ENCODE assay signal across 24 mouse cellular contexts in genomic region chr15:41157802-41158201, GRCm38 (mm10).
DNase-seq lines count a peak whose midpoint lies in the region; ATAC-seq and TF ChIP-seq lines count a peak whose summit lies in the region.
"Had no signal": no experiment of that assay in that cellular context is flagged by ENCODE, and none has a peak within 500 bp of the region (broad histone marks: within the 10 kb centered on the region; RNA-seq: fewer than 3 reads in every experiment).

No protein-coding gene starts in this region.

- no peak overlapping the region for H3K27ac ChIP-seq in embryonic facial prominence, embryonic 14.5 days (replicated peaks; ENCODE audit: low read depth, low read length)
- H3K27ac ChIP-seq in embryonic facial prominence, embryonic 10.5 days (replicated peaks): no peak overlapping the region
- H3K27ac ChIP-seq: embryonic facial prominence, embryonic 13.5 days; forebrain, embryonic 13.5 days; forebrain, embryonic 15.5 days had no signal

- H3K79me3 ChIP-seq in C2C12 (ENCODE audit: low read depth): no peaks in the 10 kb centered on the region

- no peak overlapping the region for H3K4me2 ChIP-seq in embryonic facial prominence, embryonic 14.5 days (ENCODE audit: low read depth, low read length)
- no peak overlapping the region for H3K4me2 ChIP-seq in myocyte (ENCODE audit: low read depth)
- H3K4me2 ChIP-seq: embryonic facial prominence, embryonic 13.5 days; forebrain, embryonic 13.5 days; forebrain, embryonic 15.5 days had no signal

- TF ChIP-seq POLR2A in myocyte (IDR thresholded peaks at IDR 0.05; ENCODE audit: insufficient read length, low read depth): no peak

- no peaks in the 10 kb centered on the region for H3K9me3 ChIP-seq in embryonic facial prominence, embryonic 14.5 days (ENCODE audit: control insufficient read depth, low read length)
- H3K9me3 ChIP-seq in embryonic facial prominence, embryonic 10.5 days: no peaks in the 10 kb centered on the region
- H3K9me3 ChIP-seq: embryonic facial prominence, embryonic 13.5 days; forebrain, embryonic 13.5 days; forebrain, embryonic 15.5 days; G1E had no signal

- no peak for TF ChIP-seq CTCF in C2C12 (IDR thresholded peaks at IDR 0.05; ENCODE audit: control insufficient read depth, insufficient read depth, insufficient read length)

- no peaks in the 10 kb centered on the region for H3K79me2 ChIP-seq in C2C12 (ENCODE audit: control insufficient read depth, insufficient read depth)
- H3K79me2 ChIP-seq in myocyte (ENCODE audit: control insufficient read depth, insufficient read depth): no peaks in the 10 kb centered on the region

- H3ac ChIP-seq in C2C12 (ENCODE audit: control insufficient read depth, insufficient read length, low read depth) (no peak overlapping the region), myocyte (ENCODE audit: control insufficient read depth, insufficient read length) (no peak overlapping the region)

- H3K27me3 ChIP-seq in embryonic facial prominence, embryonic 14.5 days (replicated peaks; ENCODE audit: control insufficient read depth, insufficient read depth, low read length): no peaks in the 10 kb centered on the region
- H3K27me3 ChIP-seq in embryonic facial prominence, embryonic 10.5 days (replicated peaks; ENCODE audit: low read depth, poor library complexity, severe bottlenecking): no peaks in the 10 kb centered on the region
- H3K27me3 ChIP-seq in C2C12 (ENCODE audit: control insufficient read depth, insufficient read depth, insufficient read length) (no peaks in the 10 kb centered on the region), myocyte (ENCODE audit: control insufficient read depth, insufficient read depth, insufficient read length) (no peaks in the 10 kb centered on the region)
- H3K27me3 ChIP-seq: CH12.LX; embryonic facial prominence, embryonic 13.5 days; forebrain, embryonic 13.5 days; forebrain, embryonic 15.5 days had no signal

- peak; percentile 49 for DNase-seq in embryonic facial prominence, embryonic 14.5 days (ENCODE audit: low spot score)
- DNase-seq in embryonic facial prominence, embryonic 10.5 days (ENCODE audit: low spot score): no peak
- peak; percentile 21 for DNase-seq in layer of hippocampus, adult 9-11 months
- DNase-seq in layer of hippocampus, postnatal 25 days (ENCODE audit: extremely low spot score in 1 of 2, low spot score in 1 of 2): no peak
- no peak for DNase-seq in B cell, adult 2 months
- DNase-seq: adrenal gland, adult 8-10 months; adrenal gland, postnatal 14 days; adrenal gland, postnatal 36 days; cerebellum, adult 11-12 months; cerebellum, adult 2 months; cerebellum, adult 9-10 months; cerebellum, postnatal 10 days; cerebellum, postnatal 25 days; forebrain, postnatal 0 days had no signal

- H3K4me1 ChIP-seq in embryonic facial prominence, embryonic 14.5 days (ENCODE audit: control insufficient read depth, insufficient read depth, low read length): peaks cover 17% of the 10 kb centered on the region
- peaks cover 10% of the 10 kb centered on the region for H3K4me1 ChIP-seq in embryonic facial prominence, embryonic 10.5 days

- ATAC-seq in embryonic facial prominence, embryonic 14.5 days (ENCODE audit: low read depth): no peak
- ATAC-seq: activated CD4-positive, CD25-positive, alpha-beta regulatory T cell, adult 4 months; CD4-positive, CD25-positive, alpha-beta regulatory T cell, adult 4 months; forebrain, embryonic 13.5 days; forebrain, embryonic 15.5 days; forebrain, postnatal 0 days; Patski had no signal

- H3K4me3 ChIP-seq in embryonic facial prominence, embryonic 14.5 days (ENCODE audit: low read depth, low read length): no peak overlapping the region
- no peak overlapping the region for H3K4me3 ChIP-seq in embryonic facial prominence, embryonic 10.5 days
- H3K4me3 ChIP-seq in C2C12 (ENCODE audit: insufficient read depth, poor library complexity, severe bottlenecking) (no peak overlapping the region), myocyte (no peak overlapping the region)
- H3K4me3 ChIP-seq: embryonic facial prominence, embryonic 13.5 days; forebrain, embryonic 13.5 days; forebrain, embryonic 15.5 days had no signal

- H3K9ac ChIP-seq in embryonic facial prominence, embryonic 14.5 days (ENCODE audit: low read depth, low read length): no peak overlapping the region
- H3K9ac ChIP-seq: embryonic facial prominence, embryonic 13.5 days; forebrain, embryonic 13.5 days; forebrain, embryonic 15.5 days; forebrain, postnatal 0 days had no signal

- no peaks in the 10 kb centered on the region for H3K36me3 ChIP-seq in embryonic facial prominence, embryonic 14.5 days (ENCODE audit: control insufficient read depth, insufficient read depth, low read length)
- H3K36me3 ChIP-seq in embryonic facial prominence, embryonic 10.5 days (replicated peaks): no peaks in the 10 kb centered on the region
- no peaks in the 10 kb centered on the region for H3K36me3 ChIP-seq in C2C12 (ENCODE audit: control insufficient read depth, insufficient read depth)
- no peaks in the 10 kb centered on the region for H3K36me3 ChIP-seq in myocyte (ENCODE audit: control insufficient read depth, insufficient read depth)
- H3K36me3 ChIP-seq: embryonic facial prominence, embryonic 13.5 days; forebrain, embryonic 15.5 days; G1E had no signal

TF ChIP-seq in C2C12, 6 proteins besides CTCF, POLR2A, EP300 and RAD21:
- TF ChIP-seq MYOD1 (IDR thresholded peaks at IDR 0.05; ENCODE audit: control insufficient read depth, insufficient read length, low read depth): peak; percentile 85
- TF ChIP-seq CEBPB (IDR thresholded peaks at IDR 0.05; ENCODE audit: low read depth): no peak
TF ChIP-seq in C2C12: peak in this region for 1.

TF ChIP-seq in myocyte, 11 proteins besides CTCF, POLR2A, EP300 and RAD21:
- peak; percentile 97 for TF ChIP-seq TCF12 (IDR thresholded peaks at IDR 0.05; ENCODE audit: insufficient read depth, poor library complexity, severe bottlenecking)
- TF ChIP-seq MYOG (IDR thresholded peaks at IDR 0.05; ENCODE audit: control insufficient read depth in 1 of 3, insufficient read depth in 1 of 3, insufficient read length in 2 of 3, low read depth in 2 of 3): peak in 1 of 3 experiments; percentile 96
- TF ChIP-seq CEBPB (IDR thresholded peaks at IDR 0.05; ENCODE audit: insufficient read depth, poor library complexity, severe bottlenecking): peak; percentile 76; the same call in 1 of the 2 replicates
- peak; percentile 87 for TF ChIP-seq TCF3 (IDR thresholded peaks at IDR 0.05; ENCODE audit: insufficient read length, low read depth)
- peak; percentile 96 to 100 (median 98) for TF ChIP-seq MYOD1 (IDR thresholded peaks at IDR 0.05; ENCODE audit: control insufficient read depth in 1 of 3, insufficient read length in 2 of 3, low read depth in 2 of 3)
- no peak for TF ChIP-seq E2F4 (IDR thresholded peaks at IDR 0.05; ENCODE audit: insufficient read depth)
- no peak for TF ChIP-seq SRF (IDR thresholded peaks at IDR 0.05; ENCODE audit: control insufficient read depth, insufficient read length, low read depth)

Comparison
In these comparisons a context has a peak if more than half of its experiments do, and no peak if none do; other contexts are left out.
1. DNase-seq: peak in embryonic facial prominence, embryonic 14.5 days (single experiment) and layer of hippocampus, adult 9-11 months (single experiment); none in embryonic facial prominence, embryonic 10.5 days (single experiment), layer of hippocampus, postnatal 25 days (0 of 2) and B cell, adult 2 months (0 of 2).